Mouse (Mus musculus) gastrocnemius, postnatal 4 days (tissue): ENCODE measurements around the gene 3110082I17Rik. TPM values are rescaled to one million over a fixed set of nuclear protein-coding genes. Genes with fewer than 3 reads are reported as not detected.

Experiments
- microRNA-seq: library from miRNA; unstranded; fragments of <30 nt; microRNA quantifications from one replicate; pipeline ENCODE4 v1.2.0, GENCODE M21; 2021
- total RNA-seq, 2 experiments: library from RNA; stranded (reverse); gene quantifications; 2 replicates each; pipeline ENCODE4 v1.2.3; 2021

3110082I17Rik gene
- total RNA-seq, 2 experiments from 2014 or later: 12.3 to 12.6 TPM

Small RNA genes lying within 50 kb of the gene (microRNA-seq; reads per million reads assigned to microRNA genes)
- 151 reads per million, percentile 56 among the genes with 10 or more reads in this experiment for gene Mir339

Other genes starting within 250 kb of the 3110082I17Rik start
- 10 to 100 TPM; 81.9 to 87.1 TPM for gene Get4, start 208.2 kb downstream of the 3110082I17Rik start, total RNA-seq
- gene Adap1, start 134.9 kb downstream of the 3110082I17Rik start, total RNA-seq: 1 to 10 TPM; 5.4 to 6.9 TPM
- 10 to 100 TPM; 58.0 to 61.4 TPM for gene Cox19, start 109.1 kb downstream of the 3110082I17Rik start, total RNA-seq
- not detected for gene Cyp2w1, start 107.9 kb downstream of the 3110082I17Rik start, total RNA-seq
- 10 to 100 TPM in 1 of 2 experiments, 1 to 10 TPM in 1; 8.8 to 10.2 TPM for gene Gpr146, start 82.8 kb downstream of the 3110082I17Rik start, total RNA-seq
- under 1 TPM; 0.80 to 0.88 TPM for gene C130050O18Rik, start 55.2 kb downstream of the 3110082I17Rik start, total RNA-seq
- 1 to 10 TPM; 3.9 to 4.4 TPM for gene Gper1, start 37.4 kb downstream of the 3110082I17Rik start, total RNA-seq
- 10 to 100 TPM; 13.6 to 13.7 TPM for gene Zfand2a, start 24.0 kb upstream of the 3110082I17Rik start, total RNA-seq
- not detected for gene Uncx, start 83.0 kb upstream of the 3110082I17Rik start, total RNA-seq